Mouse (Mus musculus): ENCODE measurements at regions not wholly inside any gene's neighbourhood (a gene's known extent, or its start where the extent isn't known, plus 50 kb on each side); places are given as distances from the start of the nearest gene placed in this dataset.

DNA sequence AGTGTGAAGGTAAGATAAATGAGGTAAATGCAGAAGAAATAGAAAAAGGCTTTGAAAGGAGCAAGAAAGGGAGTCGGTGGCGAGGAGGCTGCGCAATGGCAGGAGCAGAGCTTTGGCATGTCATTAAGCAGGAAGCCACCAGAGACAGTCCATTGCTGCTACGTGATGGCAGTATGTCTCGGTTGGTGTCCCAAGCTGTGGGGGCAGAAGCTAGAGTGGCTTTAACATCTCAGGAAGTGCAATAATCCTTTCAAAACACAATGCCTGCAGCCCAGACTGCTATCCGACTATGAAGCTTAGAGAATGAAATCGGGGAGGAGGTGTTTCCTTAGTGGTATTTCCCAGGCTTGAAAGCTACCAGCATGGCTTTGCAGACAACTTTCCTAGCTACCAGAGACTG lies 251.3 kb downstream of the Ttll7 start:
- H3K4me1 ChIP-seq (ENCODE audit: control insufficient read depth, insufficient read depth, low read length): no peaks in the 10 kb centered on the region
- H3K27me3 ChIP-seq (replicated peaks; ENCODE audit: control insufficient read depth, insufficient read depth, low read length): no peaks in the 10 kb centered on the region
- H3K4me3 ChIP-seq (ENCODE audit: low read length): no peak overlapping the region
- no peak overlapping the region for H3K4me2 ChIP-seq (ENCODE audit: low read depth, low read length)
- no peak overlapping the region for H3K27ac ChIP-seq (ENCODE audit: low read length)
- no peaks in the 10 kb centered on the region for H3K36me3 ChIP-seq (ENCODE audit: control insufficient read depth, insufficient read depth, low read length)
- H3K9me3 ChIP-seq (ENCODE audit: control insufficient read depth, low read length): no peaks in the 10 kb centered on the region
- no peak for ATAC-seq
- H3K9ac ChIP-seq (ENCODE audit: low read depth, low read length): no peak overlapping the region
- WGBS: 63% methylated on average over 7 of the region's 7 CpGs

DNA sequence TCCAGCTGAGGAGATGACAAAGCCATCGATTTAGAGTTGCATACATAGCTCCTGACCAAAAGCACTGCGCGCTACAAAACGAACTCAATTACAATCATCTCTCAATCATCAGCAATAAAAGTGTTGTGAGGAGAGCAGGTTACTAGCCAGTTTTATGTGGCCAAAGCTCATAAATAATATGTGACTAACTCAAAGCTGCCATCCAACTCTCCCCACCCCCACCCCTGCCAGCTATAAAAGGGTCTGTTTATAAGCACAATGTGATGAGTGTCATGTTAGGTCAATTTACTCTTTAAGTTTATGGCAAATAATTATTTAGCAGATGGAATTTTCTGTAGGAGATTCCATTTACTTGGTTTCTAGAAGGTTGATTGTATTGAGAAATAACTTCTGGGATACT lies 265.4 kb downstream of the Ttll7 start:
- no peaks in the 10 kb centered on the region for H3K4me1 ChIP-seq (ENCODE audit: control insufficient read depth, insufficient read depth, low read length)
- no peak overlapping the region for H3K9ac ChIP-seq (ENCODE audit: low read depth, low read length)
- H3K4me2 ChIP-seq (ENCODE audit: low read depth, low read length): no peak overlapping the region
- no peaks in the 10 kb centered on the region for H3K27me3 ChIP-seq (replicated peaks; ENCODE audit: control insufficient read depth, insufficient read depth, low read length)
- no peaks in the 10 kb centered on the region for H3K9me3 ChIP-seq (ENCODE audit: control insufficient read depth, low read length)
- no peak overlapping the region for H3K4me3 ChIP-seq (ENCODE audit: low read length)
- 62% methylated on average over 4 of the region's 4 CpGs for WGBS
- no peak for ATAC-seq
- H3K27ac ChIP-seq (ENCODE audit: low read length): no peak overlapping the region
- H3K36me3 ChIP-seq (ENCODE audit: control insufficient read depth, insufficient read depth, low read length): no peaks in the 10 kb centered on the region

DNA sequence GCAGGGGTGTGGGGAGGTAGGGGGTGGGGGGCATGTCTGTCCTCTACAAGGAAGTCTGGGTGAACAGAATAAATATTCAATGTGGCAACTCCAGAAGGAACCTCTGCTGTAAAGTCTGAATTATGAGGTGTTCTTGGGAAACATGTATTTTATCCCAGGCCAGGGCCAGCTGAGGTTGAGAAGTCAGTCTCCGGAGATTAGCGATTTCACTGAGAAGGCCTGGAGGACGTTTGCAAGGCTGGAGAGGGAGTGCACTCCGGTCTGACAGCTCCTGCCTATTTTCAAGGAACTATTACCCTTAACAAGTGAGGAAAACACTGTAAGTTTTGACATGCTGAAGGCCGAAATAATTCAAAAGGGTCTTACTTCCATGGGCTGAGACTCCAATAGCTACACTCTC lies 265.9 kb downstream of the Ttll7 start:
- no peak overlapping the region for H3K27ac ChIP-seq (ENCODE audit: low read length)
- no peak overlapping the region for H3K4me3 ChIP-seq (ENCODE audit: low read length)
- H3K36me3 ChIP-seq (ENCODE audit: control insufficient read depth, insufficient read depth, low read length): no peaks in the 10 kb centered on the region
- no peak overlapping the region for H3K4me2 ChIP-seq (ENCODE audit: low read depth, low read length)
- no peaks in the 10 kb centered on the region for H3K27me3 ChIP-seq (replicated peaks; ENCODE audit: control insufficient read depth, insufficient read depth, low read length)
- H3K9me3 ChIP-seq (ENCODE audit: control insufficient read depth, low read length): no peaks in the 10 kb centered on the region
- no peak overlapping the region for H3K9ac ChIP-seq (ENCODE audit: low read depth, low read length)
- H3K4me1 ChIP-seq (ENCODE audit: control insufficient read depth, insufficient read depth, low read length): no peaks in the 10 kb centered on the region
- 39% methylated on average over 5 of the region's 5 CpGs for WGBS
- no peak for ATAC-seq

DNA sequence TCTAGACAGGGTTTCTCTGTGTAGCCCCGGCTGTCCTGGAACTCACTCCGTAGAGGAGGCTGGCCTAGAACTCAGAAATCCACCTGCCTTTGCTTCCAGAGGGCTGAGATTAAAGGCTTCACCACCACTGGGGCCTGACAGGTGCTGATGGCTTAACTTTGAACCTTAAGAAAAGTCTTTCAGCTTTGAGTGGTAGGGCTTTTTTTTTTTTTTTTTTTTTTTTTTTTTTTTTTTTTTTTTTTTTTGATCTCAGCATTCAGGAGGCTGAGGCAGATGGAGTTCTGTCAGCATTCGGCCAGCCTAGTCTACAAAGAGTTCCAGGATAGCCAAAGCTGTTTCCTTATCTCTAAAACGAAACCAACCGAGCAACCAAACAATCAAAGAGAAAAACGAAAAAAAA lies 266.5 kb downstream of the Ttll7 start:
- Histone ChIP-seq H3K4me2 (ENCODE audit: low read depth, low read length) (no peak overlapping the region), H3K9me3 (ENCODE audit: control insufficient read depth, low read length) (no peaks in the 10 kb centered on the region), H3K9ac (ENCODE audit: low read depth, low read length) (no peak overlapping the region), H3K4me1 (ENCODE audit: control insufficient read depth, insufficient read depth, low read length) (no peaks in the 10 kb centered on the region), H3K27ac (ENCODE audit: low read length) (no peak overlapping the region), H3K27me3 (replicated peaks; ENCODE audit: control insufficient read depth, insufficient read depth, low read length) (no peaks in the 10 kb centered on the region), H3K4me3 (ENCODE audit: low read length) (no peak overlapping the region), H3K36me3 (ENCODE audit: control insufficient read depth, insufficient read depth, low read length) (no peaks in the 10 kb centered on the region)
- no peak for ATAC-seq
- 85% methylated on average over 6 of the region's 6 CpGs for WGBS

DNA sequence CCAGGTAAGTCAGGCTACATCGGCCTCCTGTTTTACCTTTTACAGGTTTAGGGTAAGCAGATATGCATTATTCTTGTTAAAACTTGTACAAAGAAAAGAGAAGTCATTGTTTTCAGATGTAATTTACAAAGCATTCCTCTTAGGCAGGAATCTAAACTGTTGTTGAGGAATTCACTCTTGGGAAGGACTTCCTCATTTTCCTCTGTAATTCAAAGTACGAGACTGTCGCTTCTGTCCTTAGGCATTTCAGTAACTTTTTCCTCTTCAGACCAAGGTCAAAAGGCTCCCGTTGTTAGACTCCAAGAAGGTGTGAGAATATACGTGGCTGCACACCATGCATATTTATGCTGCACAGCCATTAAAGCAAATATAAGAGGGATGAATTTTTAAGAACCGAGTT lies 269.7 kb downstream of the Ttll7 start:
- no peak for ATAC-seq
- Histone ChIP-seq H3K4me3 (ENCODE audit: low read length) (no peak overlapping the region), H3K9ac (ENCODE audit: low read depth, low read length) (no peak overlapping the region), H3K4me2 (ENCODE audit: low read depth, low read length) (no peak overlapping the region), H3K27ac (ENCODE audit: low read length) (no peak overlapping the region), H3K9me3 (ENCODE audit: control insufficient read depth, low read length) (no peaks in the 10 kb centered on the region), H3K36me3 (ENCODE audit: control insufficient read depth, insufficient read depth, low read length) (no peaks in the 10 kb centered on the region), H3K4me1 (ENCODE audit: control insufficient read depth, insufficient read depth, low read length) (no peaks in the 10 kb centered on the region), H3K27me3 (replicated peaks; ENCODE audit: control insufficient read depth, insufficient read depth, low read length) (no peaks in the 10 kb centered on the region)
- 74% methylated on average over 6 of the region's 6 CpGs for WGBS

DNA sequence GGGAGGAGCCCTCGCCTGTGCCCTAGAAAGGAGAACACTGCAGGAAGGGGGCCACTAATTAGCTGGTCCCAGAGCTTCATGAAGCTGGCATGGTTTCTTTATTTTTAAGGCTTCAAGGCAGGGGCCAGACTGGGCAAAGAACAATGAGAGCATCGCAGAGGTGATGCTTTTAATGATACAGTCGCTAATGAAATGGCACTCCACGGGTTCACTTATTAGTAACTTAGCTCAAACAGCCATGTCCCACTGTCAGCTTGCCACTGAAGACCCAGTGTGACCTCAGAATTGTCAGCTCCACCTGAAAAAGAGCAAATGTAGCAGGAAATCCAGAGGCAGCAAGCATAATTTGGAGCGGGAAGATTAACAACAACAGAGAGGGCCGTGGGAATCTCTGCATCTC lies 275.6 kb downstream of the Ttll7 start:
- no peaks in the 10 kb centered on the region for H3K27me3 ChIP-seq (replicated peaks; ENCODE audit: control insufficient read depth, insufficient read depth, low read length)
- H3K4me2 ChIP-seq (ENCODE audit: low read depth, low read length): no peak overlapping the region
- no peak for ATAC-seq
- no peaks in the 10 kb centered on the region for H3K9me3 ChIP-seq (ENCODE audit: control insufficient read depth, low read length)
- WGBS: 71% methylated on average over 6 of the region's 6 CpGs
- no peaks in the 10 kb centered on the region for H3K36me3 ChIP-seq (ENCODE audit: control insufficient read depth, insufficient read depth, low read length)
- H3K4me3 ChIP-seq (ENCODE audit: low read length): no peak overlapping the region
- H3K9ac ChIP-seq (ENCODE audit: low read depth, low read length): no peak overlapping the region
- no peaks in the 10 kb centered on the region for H3K4me1 ChIP-seq (ENCODE audit: control insufficient read depth, insufficient read depth, low read length)
- H3K27ac ChIP-seq (ENCODE audit: low read length): no peak overlapping the region

DNA sequence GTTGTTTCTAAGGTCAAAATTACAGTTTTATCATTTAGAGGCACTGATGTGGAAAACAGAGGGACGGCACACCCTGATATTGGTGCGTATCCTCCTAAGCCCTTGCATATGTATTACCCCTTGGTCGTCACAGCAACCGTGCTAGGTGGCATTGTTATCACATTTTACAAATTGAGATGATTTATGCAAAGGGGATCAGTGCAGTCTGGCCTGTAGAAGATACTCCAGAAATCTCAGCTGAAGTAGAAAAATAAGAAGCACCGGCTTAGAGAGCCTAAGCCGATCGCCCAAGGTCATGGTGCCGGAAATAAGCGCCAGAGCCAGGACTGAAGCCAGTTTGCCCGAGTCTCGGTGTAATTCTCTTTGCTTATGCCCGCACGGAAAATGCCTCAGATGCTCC lies 280.7 kb downstream of the Ttll7 start:
- no peak for ATAC-seq
- WGBS: 87% methylated on average over 13 of the region's 13 CpGs
- no peaks in the 10 kb centered on the region for H3K36me3 ChIP-seq (ENCODE audit: control insufficient read depth, insufficient read depth, low read length)
- no peak overlapping the region for H3K4me2 ChIP-seq (ENCODE audit: low read depth, low read length)
- no peak overlapping the region for H3K9ac ChIP-seq (ENCODE audit: low read depth, low read length)
- no peak overlapping the region for H3K27ac ChIP-seq (ENCODE audit: low read length)
- H3K4me3 ChIP-seq (ENCODE audit: low read length): no peak overlapping the region
- H3K27me3 ChIP-seq (replicated peaks; ENCODE audit: control insufficient read depth, insufficient read depth, low read length): no peaks in the 10 kb centered on the region
- no peaks in the 10 kb centered on the region for H3K4me1 ChIP-seq (ENCODE audit: control insufficient read depth, insufficient read depth, low read length)
- no peaks in the 10 kb centered on the region for H3K9me3 ChIP-seq (ENCODE audit: control insufficient read depth, low read length)

DNA sequence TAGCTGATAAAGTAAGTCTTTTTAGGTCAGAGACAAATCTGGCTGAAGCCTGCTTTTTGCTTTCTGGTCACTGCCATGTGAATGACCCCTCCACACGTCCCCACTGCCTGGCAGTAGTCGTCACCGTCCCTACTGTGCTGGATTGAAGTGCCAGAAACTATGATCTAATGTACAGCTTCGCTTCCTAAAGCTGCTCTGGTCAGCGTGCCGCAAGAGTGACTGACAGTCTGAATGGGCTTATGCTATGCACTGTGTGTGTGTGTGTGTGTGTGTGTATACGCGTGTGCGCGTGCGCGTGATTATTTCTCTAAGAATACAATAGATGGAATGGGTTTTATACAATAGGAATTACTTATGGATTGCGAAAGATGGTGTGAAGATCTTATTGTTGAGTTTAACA lies 281.2 kb downstream of the Ttll7 start:
- no peaks in the 10 kb centered on the region for H3K4me1 ChIP-seq (ENCODE audit: control insufficient read depth, insufficient read depth, low read length)
- H3K4me3 ChIP-seq (ENCODE audit: low read length): no peak overlapping the region
- 90% methylated on average over 13 of the region's 13 CpGs for WGBS
- no peaks in the 10 kb centered on the region for H3K9me3 ChIP-seq (ENCODE audit: control insufficient read depth, low read length)
- H3K9ac ChIP-seq (ENCODE audit: low read depth, low read length): no peak overlapping the region
- H3K4me2 ChIP-seq (ENCODE audit: low read depth, low read length): no peak overlapping the region
- no peak for ATAC-seq
- no peaks in the 10 kb centered on the region for H3K27me3 ChIP-seq (replicated peaks; ENCODE audit: control insufficient read depth, insufficient read depth, low read length)
- no peak overlapping the region for H3K27ac ChIP-seq (ENCODE audit: low read length)
- H3K36me3 ChIP-seq (ENCODE audit: control insufficient read depth, insufficient read depth, low read length): no peaks in the 10 kb centered on the region

DNA sequence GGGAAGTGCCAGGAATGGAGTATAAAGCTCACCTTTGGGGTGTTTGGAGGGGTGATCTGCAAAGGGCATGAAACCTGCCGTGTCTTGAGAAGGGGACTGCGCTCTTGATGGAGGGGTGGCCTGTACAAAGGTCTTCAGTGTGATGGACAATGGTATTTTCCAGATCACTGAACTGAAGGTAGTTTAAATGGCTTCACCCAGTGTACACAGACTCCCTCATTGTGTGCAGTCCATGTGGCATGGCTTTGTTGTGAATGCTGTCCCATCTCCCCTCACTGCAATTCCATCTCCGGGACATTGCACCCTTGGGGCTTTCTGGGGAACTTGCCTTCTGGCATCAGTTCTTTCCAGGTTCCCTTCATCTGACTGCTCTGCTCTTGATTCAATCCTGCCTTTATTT lies 288.2 kb downstream of the Ttll7 start:
- Histone ChIP-seq H3K9me3 (ENCODE audit: control insufficient read depth, low read length) (no peaks in the 10 kb centered on the region), H3K36me3 (ENCODE audit: control insufficient read depth, insufficient read depth, low read length) (no peaks in the 10 kb centered on the region), H3K27me3 (replicated peaks; ENCODE audit: control insufficient read depth, insufficient read depth, low read length) (no peaks in the 10 kb centered on the region), H3K9ac (ENCODE audit: low read depth, low read length) (no peak overlapping the region), H3K4me2 (ENCODE audit: low read depth, low read length) (no peak overlapping the region), H3K4me3 (ENCODE audit: low read length) (no peak overlapping the region), H3K27ac (ENCODE audit: low read length) (no peak overlapping the region), H3K4me1 (ENCODE audit: control insufficient read depth, insufficient read depth, low read length) (no peaks in the 10 kb centered on the region)
- WGBS: 86% methylated on average over 3 of the region's 3 CpGs
- ATAC-seq: no peak

DNA sequence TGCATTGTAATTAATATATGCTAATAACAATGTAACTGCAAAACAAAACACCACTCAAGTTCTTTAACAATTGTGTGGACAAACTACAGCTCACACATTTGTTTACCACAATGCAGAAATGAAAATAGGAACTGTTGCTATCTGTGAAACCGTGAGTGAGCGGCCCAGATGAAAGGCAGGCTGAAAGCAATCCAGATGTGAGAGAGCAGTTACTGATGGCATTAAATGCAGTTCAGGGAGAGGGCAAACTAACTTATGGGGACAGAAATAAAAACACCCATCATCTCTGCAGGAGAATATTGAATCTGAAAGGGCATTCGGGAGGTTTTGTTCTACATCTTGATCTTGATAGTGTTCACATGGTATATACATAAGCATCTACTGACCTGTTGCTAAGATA lies 301.3 kb downstream of the Ttll7 start:
- ATAC-seq: no peak
- no peak overlapping the region for H3K27ac ChIP-seq (ENCODE audit: low read length)
- 59% methylated on average over 3 of the region's 3 CpGs for WGBS

More for the DNA sequence above, 301.3 kb downstream of the Ttll7 start:
- Histone ChIP-seq H3K36me3 (ENCODE audit: control insufficient read depth, insufficient read depth, low read length) (no peaks in the 10 kb centered on the region), H3K4me1 (ENCODE audit: control insufficient read depth, insufficient read depth, low read length) (no peaks in the 10 kb centered on the region), H3K9me3 (ENCODE audit: control insufficient read depth, low read length) (no peaks in the 10 kb centered on the region), H3K4me3 (ENCODE audit: low read length) (no peak overlapping the region), H3K9ac (ENCODE audit: low read depth, low read length) (no peak overlapping the region), H3K27me3 (replicated peaks; ENCODE audit: control insufficient read depth, insufficient read depth, low read length) (no peaks in the 10 kb centered on the region), H3K4me2 (ENCODE audit: low read depth, low read length) (no peak overlapping the region)

Measured in intestine, embryonic 16.5 days (tissue).